Mouse (Mus musculus) splenic B cell, adult 2 months (primary cell): Measurements from ENCODE around the gene Dennd1b.

Source experiments
- DNase-seq: peaks from one replicate; pipeline ENCODE4 v3.0.0-alpha.2; 2011; ENCODE audit warnings: low read depth, low spot score
- H3K27me3 ChIP-seq: 2 replicates; pipeline ENCODE4 v1.6.1; 2012; ENCODE audit warnings: mild to moderate bottlenecking, low read length, moderate library complexity, mixed read lengths; ENCODE audit not compliant: control insufficient read depth, poor library complexity, insufficient read depth, severe bottlenecking
- H3K36me3 ChIP-seq: 2 replicates; pipeline ENCODE4 v1.6.1; 2012; ENCODE audit warnings: mild to moderate bottlenecking, low read length, moderate library complexity, mixed read lengths; ENCODE audit not compliant: control insufficient read depth, poor library complexity, insufficient read depth, severe bottlenecking

Gene Dennd1b

DNA sequence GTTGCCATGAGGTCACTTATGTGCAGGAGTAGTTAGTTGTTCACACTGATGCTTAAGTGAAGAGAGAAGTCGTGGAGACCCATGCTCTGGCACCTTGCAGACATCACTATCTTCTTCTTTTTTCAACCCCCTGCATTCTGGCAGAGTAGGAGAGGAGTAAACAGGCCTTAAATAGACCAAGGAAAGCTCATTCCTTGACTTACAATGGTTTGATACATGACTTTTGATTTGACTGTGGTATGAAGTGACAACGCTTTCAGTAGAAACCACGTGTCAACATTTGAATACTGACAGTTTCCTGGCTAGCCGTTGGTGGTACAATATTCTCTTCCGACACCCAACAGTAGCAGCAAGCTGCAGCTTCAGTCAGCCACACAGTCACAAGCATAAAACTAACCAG is 8.3 kb upstream of the Dennd1b start:
- Histone ChIP-seq H3K36me3 (no peaks in the 10 kb centered on the region), H3K27me3 (no peaks in the 10 kb centered on the region)
- no peak for DNase-seq

DNA sequence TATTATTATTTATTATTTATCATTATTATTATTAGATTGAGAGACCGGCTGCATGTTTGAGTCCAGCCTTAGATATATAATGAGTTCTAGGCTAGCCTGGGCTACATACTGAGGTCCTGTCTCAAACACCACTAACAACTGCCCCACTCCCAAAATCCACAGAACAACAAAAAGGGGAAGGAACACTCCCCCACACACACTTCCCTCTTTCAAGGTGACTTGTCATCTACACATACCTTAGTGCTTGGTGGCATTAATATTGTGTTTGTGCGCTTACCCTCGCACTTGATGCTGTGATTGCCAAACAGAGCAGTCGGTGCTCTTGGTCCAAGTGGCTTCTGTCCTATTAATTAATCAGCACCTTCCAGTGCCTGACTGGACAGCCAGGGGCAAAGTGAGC is 7.8 kb upstream of the Dennd1b start:
- Histone ChIP-seq H3K27me3 (no peaks in the 10 kb centered on the region), H3K36me3 (no peaks in the 10 kb centered on the region)
- DNase-seq, result peak; percentile 35

DNA sequence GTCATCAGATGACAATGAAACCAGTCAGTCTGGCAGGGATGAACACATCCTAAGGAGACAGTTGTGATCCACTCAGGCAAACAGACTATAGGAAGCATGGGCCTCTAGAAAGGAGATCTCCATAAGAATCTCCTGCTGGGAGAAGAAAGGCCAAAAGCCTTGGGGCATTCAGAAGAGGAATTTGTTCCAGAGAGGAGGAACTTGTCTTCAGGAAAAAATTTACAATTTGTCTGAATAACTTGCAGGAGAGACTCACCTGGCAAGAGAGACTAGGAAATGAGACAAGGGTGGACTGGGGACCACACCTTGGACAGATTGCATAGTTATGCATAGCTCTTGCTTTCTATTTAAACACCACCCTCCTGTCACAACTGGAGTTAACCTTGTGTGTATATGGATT is 6.7 kb upstream of the Dennd1b start:
- Histone ChIP-seq H3K36me3 (no peaks in the 10 kb centered on the region), H3K27me3 (no peaks in the 10 kb centered on the region)
- no peak for DNase-seq

DNA sequence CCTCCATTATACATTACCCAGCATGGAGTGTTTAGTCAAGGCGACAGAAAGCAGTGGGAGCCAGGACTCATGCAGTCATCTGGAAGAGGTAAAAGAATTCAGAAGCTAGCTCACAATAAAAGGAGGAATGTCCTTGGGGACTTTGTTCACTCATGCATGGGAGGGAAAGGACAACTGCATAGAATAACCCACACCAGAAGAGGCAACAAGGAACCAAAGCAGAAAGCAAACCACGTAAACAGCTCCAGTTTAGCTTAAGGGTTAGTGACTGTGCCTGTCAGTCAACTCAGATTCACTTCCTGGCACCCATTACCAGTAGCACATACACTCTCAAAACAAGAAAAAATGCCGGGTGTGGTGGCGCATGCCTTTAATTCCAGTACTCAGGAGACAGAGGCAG is 6.1 kb upstream of the Dennd1b start:
- H3K27me3 ChIP-seq, result no peaks in the 10 kb centered on the region

DNA sequence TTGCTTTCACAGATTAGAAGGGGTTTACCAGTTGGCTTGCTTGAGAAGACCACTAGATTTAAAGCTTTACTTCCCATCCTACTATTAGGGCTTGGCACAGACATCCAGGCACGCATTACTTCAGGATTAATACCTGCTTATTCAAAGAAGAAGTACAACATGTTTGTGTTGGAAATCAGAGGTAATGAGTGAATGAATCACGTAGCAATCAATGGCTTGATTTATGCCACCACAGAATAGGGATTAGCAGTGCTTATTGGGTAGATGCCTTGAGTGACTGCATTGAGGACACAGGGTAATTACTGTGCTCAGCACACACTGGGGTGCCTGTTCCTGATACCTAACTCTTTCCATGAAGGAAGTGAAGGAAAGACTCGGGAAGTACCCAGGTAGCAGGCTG is 4.4 kb upstream of the Dennd1b start:
- H3K27me3 ChIP-seq, result no peaks in the 10 kb centered on the region
- no peak for DNase-seq

More for the DNA sequence above, 6.1 kb upstream of the Dennd1b start:
- DNase-seq, result no peak
- H3K36me3 ChIP-seq, result no peaks in the 10 kb centered on the region

DNA sequence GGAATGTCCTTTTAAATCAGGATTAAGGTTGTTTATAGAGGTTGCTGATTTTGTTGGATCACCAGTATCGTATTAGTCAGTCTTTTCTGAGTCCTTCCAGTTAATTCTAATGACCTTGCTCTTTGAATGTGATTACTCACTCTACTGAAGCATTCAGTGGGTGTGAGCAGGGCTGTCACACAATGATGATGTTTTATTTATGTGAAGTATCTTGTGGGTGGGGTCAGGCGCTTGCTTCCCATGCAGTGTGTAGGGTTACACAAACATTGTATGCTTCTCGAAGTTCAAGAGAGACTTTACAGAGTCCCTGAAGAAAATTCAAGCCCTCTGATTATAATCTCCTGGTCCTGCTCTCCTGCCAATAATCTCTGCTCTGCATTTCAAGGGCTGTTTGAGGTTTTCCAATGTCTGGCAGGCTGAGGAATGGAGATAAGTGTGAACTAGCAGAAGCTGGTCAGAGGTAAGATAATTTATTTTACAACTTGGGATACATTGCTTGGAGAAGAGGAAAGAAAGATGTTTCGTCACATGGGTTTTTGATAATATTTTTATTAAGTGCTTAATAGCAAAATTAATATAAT is 3.2 kb upstream of the Dennd1b start:
- no peak for DNase-seq
- Histone ChIP-seq H3K36me3 (no peaks in the 10 kb centered on the region), H3K27me3 (no peaks in the 10 kb centered on the region)

More for the DNA sequence above, 4.4 kb upstream of the Dennd1b start:
- no peaks in the 10 kb centered on the region for H3K36me3 ChIP-seq

DNA sequence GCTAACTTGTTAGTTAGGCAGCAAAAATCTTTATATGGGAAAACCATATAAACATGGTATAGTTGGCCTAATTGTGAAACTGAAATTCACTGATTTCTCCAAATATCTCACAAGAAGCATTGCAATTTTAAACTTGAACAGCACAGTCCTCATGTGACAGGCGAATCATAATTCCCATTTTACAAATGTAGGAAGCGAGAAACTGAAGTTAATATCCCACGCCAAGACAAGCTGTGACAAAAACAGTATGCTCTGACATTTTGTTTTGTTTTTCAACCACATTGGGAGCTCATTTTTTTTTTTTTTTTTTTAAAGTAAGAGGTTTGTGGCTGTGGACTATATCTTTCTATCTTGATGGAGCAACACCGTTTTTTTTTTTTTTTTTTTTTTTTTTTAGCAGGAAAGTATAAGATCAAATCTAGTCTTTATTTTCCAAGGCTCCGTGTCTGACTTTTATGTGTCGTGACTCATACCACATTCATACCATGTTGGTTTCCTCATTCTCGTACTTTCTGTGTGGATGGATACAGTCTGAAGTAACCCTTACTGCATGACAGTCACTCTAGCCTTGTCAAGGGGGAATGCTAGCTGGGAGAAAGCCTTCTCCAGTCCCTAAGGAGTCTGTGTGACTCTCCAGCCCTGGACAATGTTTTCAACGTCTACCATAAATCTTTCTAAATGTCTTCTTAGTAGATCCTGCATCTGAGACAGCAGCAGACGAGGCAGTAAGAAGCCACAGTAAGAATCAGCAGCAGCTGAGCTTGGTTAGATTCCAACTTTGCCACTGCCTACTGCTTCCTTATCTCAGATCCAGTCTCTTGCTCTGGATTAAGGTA is 751 bp upstream of the Dennd1b start:
- peak; percentile 21 for DNase-seq
- H3K27me3 ChIP-seq, result no peaks in the 10 kb centered on the region

DNA sequence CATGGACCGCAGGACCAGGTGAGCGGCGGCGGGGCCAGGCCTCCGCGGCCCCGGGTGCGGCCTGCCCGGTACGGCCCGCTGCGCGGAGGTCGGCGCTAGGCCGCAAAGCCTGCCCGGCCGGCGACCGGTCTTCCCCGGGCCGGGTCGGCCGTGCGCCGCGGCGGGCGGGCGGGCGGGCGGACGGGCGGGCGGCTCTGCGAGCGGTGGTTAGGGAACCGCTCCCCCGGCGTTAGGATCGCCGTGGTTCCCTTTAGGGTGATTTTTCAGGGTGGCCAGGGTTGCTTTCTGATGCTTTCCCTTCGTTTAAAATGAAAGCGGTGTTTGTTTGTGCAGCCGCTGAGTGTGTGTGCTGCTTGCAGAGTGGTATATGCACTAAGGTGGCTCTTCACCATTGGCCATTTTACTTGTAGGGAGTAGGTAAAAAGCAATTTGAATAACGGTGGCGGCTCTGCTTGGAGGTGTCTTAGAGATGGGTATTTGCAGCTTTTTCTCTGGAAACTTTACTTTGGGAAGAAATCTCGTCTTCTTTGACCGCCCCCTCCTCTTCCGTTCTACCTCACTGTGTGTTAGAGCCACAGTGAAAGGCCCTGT is 728 bp downstream of the Dennd1b start:
- DNase-seq, result peak; percentile 61
- Histone ChIP-seq H3K36me3 (no peaks in the 10 kb centered on the region; the same call in 1 of the 2 replicates), H3K27me3 (no peaks in the 10 kb centered on the region)

More for the DNA sequence above, 751 bp upstream of the Dennd1b start:
- H3K36me3 ChIP-seq, result no peaks in the 10 kb centered on the region; the same call in 1 of the 2 replicates

DNA sequence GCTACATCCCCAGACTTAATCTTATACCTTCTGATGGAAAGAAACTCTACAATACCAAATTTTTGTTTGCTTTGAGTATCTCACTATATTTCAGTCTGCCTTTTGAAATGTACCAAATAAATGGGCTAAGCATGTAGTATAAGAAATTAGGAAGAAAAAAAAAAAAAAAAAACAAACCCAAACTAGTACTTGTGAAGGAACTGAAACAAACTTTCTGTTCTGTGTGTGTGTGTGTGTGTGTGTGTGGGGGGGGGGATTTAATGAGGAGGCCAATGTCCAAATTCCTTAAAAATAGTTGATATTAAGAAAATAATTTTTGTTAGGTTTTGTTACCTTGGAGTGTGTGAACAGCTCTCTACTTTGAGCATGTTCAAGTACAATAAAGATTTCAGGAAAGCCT is 1.8 kb downstream of the Dennd1b start:
- H3K36me3 ChIP-seq, result no peaks in the 10 kb centered on the region; the same call in 1 of the 2 replicates
- H3K27me3 ChIP-seq, result no peaks in the 10 kb centered on the region
- DNase-seq, result peak; percentile 20

DNA sequence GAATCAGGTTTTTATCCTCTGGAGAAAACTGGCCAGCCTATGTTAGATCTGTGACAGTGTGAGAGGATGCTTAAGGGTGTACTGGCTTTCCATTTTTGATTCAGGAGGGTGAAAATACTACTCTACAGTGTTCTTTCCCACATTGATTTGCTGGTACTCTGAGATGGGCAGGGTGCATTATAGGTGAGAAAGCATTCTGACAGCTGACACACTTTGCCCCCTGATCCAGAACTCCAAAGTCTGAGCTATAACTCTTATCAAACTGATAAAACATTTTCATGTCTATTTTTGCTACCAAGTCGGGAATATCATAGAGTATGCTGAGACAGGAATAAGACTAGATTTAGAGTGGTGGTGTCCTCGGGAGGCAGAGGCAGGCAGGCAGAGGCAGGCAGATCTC is 2.3 kb downstream of the Dennd1b start:
- H3K27me3 ChIP-seq, result no peaks in the 10 kb centered on the region
- DNase-seq, result no peak

DNA sequence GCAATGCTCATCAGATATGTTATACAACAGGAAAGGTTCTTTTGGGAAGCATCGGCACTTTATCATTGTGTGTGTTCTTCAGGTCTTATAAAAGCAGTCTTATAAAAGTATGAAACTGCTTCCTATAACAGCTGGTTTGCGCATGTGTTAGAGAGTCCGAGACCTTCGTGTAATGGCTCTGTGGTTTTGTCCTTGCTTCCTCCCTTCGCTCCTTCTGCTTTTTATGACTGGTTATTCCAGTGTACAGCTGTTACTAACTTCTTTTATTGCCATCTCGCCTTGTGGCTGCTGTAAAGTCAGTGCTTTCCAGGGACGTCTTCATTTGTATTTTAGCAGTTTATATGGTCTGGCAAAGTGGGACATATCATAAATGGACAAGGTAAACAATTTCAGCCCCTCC is 4.2 kb downstream of the Dennd1b start:
- DNase-seq, result peak; percentile 51

More for the DNA sequence above, 2.3 kb downstream of the Dennd1b start:
- no peaks in the 10 kb centered on the region; the same call in 1 of the 2 replicates for H3K36me3 ChIP-seq

DNA sequence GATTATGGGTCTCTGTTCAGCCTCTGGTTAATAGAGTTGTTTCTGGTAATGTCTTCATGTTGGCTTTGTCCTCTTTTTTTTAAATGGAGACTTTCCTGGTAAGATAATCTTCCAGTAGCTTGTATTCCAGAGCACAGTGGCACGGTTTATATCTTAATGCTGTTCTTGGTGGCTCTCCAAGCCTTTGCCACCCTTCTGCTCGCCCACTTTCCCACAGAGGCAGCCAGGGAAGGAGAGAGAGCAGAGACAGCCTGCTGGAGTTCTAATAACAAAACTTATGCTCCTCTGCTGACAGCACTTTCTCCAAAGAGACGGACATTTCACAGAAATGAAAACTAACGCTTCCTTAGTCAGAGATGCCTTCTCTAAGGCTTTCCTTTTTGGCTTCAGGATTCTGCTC is 6.8 kb downstream of the Dennd1b start:
- no peaks in the 10 kb centered on the region; the same call in 1 of the 2 replicates for H3K36me3 ChIP-seq
- no peak for DNase-seq
- no peaks in the 10 kb centered on the region for H3K27me3 ChIP-seq

More for the DNA sequence above, 4.2 kb downstream of the Dennd1b start:
- H3K27me3 ChIP-seq, result no peaks in the 10 kb centered on the region
- no peaks in the 10 kb centered on the region; the same call in 1 of the 2 replicates for H3K36me3 ChIP-seq

DNA sequence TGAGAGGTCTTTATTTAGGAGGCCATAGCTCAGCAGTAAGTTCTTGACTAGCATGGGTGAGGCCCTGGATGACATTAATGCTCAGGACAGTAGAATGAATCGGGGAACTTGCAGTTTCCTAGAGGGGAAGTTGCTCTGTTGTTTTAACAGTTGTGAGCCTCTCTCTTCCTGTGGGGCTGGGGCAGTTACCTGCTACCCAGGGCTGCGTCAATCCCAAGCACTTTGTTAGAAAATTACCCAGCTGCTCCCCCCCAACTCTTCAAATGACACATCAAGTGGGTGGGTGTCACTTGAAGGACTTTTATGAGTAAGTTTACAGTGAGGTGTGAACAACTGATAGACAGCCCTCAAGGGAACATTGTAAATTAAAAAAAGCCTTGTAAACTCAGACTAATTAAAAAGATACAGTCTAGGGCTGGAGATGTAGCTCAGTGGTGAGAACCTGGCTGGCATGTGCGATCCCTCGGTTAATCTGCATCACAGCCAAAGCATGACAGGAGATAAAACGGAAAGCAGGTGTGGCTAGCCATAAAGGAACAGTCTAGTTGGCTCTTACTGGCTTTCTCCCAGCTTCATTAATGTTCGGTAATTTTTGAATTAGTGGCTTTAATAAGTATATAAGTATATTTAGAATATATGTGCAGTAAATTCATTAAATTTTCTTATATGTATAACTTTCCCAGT is 10.4 kb downstream of the Dennd1b start:
- no peaks in the 10 kb centered on the region for H3K36me3 ChIP-seq
- H3K27me3 ChIP-seq, result no peaks in the 10 kb centered on the region
- peak; percentile 56 for DNase-seq

DNA sequence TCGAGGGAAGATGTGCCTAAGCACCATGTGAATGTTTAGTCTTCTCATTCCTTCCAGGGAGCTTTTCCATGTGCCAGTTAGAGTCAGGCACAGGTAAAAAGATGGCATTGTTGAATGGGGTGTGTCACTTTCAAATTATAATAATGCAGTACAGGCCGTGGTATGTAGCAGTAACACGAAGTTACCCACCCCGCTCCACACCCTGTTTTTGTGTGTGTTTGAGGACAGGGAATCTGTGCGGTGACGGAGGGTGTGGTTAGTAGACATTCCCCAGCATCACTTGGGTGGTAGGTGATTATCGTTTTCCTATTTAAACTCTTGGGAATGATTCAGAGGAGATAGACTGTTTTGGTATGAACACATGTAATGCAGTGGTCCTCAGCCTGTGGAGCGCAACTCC is 11.6 kb downstream of the Dennd1b start:
- no peaks in the 10 kb centered on the region for H3K27me3 ChIP-seq
- no peak for DNase-seq
- no peaks in the 10 kb centered on the region for H3K36me3 ChIP-seq

DNA sequence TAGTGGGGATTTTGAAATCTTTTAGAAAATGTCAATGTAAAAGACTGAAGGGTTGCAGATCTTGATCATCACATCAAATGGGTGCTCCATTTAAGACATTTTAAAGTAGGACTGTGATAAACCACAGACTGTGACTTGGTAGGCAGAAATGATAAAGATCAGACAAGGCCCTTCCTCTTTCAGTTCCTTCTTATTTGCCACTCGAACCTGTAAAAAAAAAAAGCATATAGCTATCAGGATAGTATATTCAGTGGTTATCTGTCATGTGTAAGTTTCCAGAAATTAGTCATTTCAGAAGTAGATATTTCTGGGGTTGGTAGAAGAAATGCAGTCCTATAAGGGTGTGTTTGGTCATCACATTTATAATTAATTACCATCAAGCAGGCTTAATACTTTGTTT is 12.7 kb downstream of the Dennd1b start:
- DNase-seq, result peak; percentile 72
- H3K36me3 ChIP-seq, result no peaks in the 10 kb centered on the region
- no peaks in the 10 kb centered on the region for H3K27me3 ChIP-seq
